Mouse (Mus musculus) megakaryocyte, embryonic 14.5 days (primary cell): Measurements from ENCODE around the gene Igsf9.

ENCODE experiments used
- FLI1 ChIP-seq: IDR thresholded peaks from 2 replicates; pipeline ENCODE4 v1.6.1; 2012; ENCODE audit warnings: low read length, inconsistent platforms, mixed read lengths
- GATA1 ChIP-seq: IDR thresholded peaks from 3 replicates; pipeline ENCODE4 v1.6.1; 2012; ENCODE audit warnings: mixed read lengths, low read length, inconsistent platforms, borderline replicate concordance

DNA sequence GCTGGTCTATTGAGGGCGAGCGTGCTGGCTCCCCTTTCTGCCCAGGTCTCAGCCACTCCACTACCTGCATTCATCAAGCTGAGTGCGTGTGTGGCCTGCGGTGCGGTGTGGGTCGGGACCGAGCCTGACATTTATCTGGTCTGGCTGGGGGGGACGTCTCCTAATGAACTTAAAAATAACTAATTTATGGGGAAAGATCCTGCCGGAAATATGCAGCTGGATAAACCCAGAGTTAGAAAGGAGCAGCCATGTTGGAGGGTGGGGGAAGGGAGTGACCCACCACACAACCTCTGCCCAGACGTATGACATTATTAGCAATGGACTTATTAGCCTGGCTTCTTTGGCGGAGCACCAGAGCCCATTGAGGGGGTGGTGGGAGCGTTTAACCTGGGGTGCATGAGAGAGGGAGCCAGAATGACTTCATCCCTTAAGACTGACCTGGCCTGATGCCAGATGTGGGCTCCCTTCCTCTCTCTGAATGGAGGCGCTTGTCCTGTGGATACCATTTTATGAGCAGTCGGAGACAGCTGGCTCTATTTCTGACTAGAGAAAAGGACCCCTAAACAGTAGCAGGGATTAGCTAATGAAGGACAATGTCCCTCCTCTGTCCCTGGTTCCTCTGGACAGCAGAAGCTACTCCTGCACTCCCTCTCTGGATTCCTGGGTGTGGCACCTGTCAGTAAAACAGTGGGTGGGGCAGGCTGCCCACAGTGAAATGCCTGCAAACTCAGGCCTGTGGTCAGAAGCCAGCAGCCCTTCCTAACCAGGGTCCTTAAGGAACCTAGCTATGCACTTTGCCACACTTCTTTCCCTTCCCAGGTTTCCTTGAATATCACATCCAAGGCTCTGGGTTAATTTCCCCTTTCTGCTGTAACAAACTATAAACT lies 21.8 kb downstream of the Igsf9 start:
- TF ChIP-seq GATA1 (no peak), FLI1 (no peak)
